Mouse (Mus musculus) naive thymus-derived CD4-positive, alpha-beta T cell, adult 2 months (primary cell): ENCODE results near the gene Bcat1.

ENCODE experiments used
- DNase-seq: peaks from one replicate; pipeline ENCODE4 v3.0.0-alpha.2; 2011; ENCODE audit warnings: low read depth

Gene Bcat1

DNA sequence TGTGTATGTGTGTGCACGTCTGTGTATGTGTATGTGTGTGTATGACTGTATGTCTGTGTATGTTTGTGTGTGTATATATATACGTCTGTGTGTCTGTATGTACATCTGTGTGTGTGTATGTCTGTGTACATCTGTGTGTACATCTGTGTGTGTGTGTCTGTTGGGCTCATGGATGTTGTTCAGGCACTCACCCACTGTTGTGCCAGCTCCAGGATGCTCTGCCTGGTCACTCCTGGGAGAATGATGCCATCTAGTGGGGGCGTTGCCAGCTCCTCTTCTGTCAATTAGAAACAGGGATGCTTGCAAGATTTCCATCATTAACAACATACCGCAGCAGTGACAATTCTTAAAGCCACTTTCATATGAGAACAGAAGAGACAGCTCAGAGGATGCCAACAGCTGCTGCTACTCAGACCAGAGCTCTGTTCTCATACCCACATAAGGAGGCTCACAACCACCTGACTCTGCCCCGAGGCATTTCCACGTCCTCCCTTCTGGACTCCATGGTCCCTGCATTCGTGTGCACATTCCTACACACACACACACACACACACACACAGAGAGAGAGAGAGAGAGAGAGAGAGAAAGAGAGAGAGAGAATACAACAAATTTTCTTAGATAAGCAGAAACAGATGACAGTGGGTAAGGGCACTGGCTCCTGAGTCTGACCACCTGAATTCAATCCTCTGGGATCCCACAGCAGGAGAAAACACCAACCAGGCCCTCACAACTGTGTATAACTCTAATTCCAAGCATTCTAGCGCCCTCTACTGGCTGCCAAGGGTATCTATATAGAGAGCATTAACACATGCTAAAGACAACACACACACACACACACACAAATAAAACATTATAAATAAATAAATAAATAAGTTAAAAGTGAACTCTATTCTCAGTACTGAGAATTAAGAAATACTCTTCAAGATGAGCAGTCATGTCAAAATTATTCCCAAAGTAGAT lies 65.8 kb downstream of the Bcat1 start:
- DNase-seq: peak; percentile 43

GRCm38 (mm10) chr6:145003459-145003858 lies 72.5 kb downstream of the Bcat1 start:
- no peak for DNase-seq

DNA sequence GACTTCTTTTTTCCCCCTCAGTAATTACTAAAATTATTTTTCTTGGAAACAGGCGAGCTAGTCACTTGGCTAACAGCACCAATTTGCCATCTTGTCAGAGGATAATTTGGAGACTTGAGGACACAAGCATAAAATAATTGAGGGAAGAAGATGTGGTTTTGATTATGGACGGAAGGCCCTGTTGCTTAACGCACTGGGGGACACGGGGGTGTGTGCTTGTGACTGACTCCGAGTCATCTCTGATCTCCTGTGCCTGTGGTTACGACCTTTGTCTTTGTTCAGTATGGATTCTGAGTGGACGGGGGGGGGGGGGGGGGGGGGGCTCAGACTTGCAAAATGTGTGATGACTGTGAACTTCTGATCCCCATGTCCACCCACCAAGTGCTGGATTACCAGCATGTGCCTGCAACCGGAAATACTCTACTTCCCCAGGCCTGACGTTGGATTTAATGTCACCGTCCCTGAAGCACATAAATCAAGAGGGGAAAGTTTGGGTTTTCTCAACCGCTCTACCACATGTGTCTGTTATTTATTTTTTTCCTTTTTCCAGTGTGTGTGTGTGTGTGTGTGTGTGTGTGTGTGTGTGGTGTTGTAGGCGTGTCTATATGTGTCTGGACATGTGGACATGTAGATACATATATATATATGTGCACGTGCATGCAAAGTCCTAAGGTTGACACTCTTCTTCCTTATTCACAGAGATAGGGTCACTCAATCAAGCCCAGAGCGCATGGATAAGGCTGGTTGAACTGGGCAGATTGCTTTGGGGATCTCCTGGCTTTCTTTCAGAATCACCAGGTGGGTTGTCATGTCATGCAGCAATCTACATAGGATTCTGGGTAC lies 73.7 kb downstream of the Bcat1 start:
- DNase-seq: no peak

DNA sequence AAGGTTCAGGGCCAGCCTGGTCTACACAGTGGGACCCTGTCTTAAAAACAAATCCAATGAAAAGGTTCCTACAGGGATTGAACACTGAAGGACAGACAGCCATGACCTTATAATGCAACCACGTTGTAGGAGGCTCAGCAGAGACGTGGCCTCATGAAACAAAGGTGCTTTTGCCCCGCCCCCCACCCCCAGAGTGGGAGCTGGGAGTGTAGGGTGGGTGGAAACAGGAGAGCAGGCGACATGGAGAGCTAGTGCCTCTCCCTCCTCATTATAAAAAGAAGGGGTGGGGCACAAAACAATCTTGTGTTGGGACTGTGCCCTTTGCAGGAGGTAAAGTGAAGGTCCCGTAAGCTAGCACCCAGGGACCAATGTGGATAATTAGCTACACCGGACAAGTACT lies 74.5 kb downstream of the Bcat1 start:
- DNase-seq: no peak

DNA sequence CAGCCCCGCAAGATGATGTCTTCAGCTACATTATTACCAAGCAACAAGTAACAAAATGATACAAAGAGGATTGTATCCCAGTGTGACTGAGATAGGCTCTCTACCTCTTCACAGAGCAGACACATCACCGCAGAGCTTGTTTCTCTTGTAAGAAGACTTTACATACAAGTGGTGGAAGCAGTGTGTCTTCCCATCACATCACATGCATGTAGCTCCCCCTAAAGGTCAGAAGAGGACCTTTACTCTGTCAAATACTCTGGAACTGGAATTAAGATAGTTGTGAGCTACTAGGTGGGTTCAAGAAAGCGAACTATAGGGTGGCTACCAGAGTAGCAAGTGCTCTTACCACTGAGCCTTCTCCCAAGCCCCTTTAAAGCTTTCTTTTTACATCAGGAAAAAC lies 78.8 kb downstream of the Bcat1 start:
- DNase-seq: peak; percentile 58

- no peak for DNase-seq
Measured at GRCm38 (mm10) chr6:144992111-144992510, 83.9 kb downstream of the Bcat1 start.

DNA sequence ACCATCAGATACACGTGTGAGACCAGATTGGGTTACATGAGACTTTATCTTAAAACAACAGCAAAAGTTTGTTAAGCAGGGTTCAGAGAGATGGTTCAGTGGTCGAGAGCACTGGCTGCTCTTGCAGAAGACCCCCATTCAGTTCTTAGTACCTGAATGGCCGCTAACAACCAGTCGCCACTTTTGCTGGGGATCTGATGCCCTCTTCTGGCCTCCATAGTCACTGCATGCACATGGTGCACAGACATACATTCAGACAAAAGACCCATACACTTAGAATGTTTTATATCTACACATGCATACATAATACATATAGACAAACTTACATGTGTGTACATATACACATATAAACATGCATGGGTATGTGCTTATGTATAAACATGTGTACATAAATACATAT lies 86.8 kb downstream of the Bcat1 start:
- DNase-seq: no peak

DNA sequence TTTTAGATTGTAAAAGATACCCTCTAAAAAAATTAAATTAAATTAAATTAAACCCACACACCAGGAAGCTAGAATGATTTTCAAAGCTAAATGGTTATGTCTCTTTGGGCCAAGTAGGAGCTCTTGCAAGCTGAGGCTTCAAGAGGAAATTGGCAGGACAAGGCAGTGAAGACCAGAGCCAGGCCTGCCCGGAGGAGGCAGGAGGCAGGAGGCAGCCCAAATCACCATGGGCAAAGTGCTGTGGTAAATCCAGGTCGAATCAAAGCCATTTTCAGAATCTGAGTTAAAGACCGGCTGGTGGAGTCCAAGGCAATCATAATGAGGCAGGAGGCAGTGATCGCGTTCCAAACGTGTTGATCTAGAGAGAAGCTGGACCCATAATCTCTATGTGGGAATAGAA lies 88.3 kb downstream of the Bcat1 start:
- DNase-seq: no peak

DNA sequence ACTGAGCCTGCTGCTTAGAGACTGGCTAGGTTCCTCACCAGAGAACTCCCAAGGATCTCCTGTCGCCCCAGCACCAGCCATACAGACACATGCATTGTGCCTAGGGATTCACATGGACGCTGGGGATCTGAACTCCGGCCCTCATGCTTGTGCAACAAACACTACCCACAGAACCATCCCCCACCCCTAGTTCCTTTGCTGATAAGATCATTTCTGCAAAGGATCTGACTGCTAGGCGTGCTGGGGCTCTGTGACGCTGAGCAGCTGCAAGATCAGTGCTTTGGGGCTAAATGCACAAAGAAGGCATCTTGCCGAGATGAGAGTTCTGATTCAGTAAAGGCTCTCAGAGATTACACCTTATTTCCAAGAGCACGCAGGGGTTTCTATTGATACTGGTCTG lies 88.8 kb downstream of the Bcat1 start:
- peak; percentile 24 for DNase-seq

GRCm38 (mm10) chr6:144984221-144984620 lies 91.8 kb downstream of the Bcat1 start:
- DNase-seq: no peak

DNA sequence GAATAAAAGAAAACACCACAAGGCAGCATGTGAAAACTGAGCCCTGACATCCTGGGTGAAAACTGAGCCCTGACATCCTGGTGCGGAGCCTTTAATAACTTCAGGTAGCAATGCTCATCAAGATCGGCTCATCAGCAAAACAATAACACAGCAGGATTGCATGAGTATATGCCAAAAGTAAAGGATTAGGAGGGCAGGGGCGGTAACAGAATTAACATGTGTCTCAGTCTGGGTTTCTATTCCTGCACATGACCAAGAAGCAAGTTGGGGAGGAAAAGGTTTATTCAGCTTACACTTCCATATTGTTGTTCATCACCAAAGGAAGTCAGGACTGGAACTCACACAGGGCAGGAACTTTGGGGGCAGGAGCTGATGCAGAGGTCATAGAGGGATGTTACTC lies 93.9 kb downstream of the Bcat1 start:
- no peak for DNase-seq

- no peak for DNase-seq
Measured at GRCm38 (mm10) chr6:144972351-144972750, 103.6 kb downstream of the Bcat1 start.

DNA sequence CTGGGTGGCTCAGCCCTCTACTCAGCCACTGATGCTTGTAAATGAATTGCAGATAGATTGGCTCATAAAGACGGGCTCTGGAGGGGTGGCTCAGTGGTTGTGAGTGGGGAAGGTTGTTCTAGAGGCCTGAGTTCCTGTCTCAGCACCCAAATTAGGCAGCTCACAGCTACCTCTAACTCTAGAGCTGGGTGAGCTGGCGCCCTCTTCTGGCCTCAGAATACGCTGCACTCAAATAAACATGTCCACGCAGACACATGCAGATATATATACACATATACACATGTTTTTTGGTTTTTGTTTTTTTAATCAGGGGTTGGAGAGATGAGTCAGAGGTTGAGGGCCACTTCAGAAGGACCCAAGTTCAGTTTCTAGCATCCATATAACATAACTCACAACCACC lies 105.1 kb downstream of the Bcat1 start:
- no peak for DNase-seq

GRCm38 (mm10) chr6:144967536-144967935 lies 108.4 kb downstream of the Bcat1 start:
- no peak for DNase-seq

DNA sequence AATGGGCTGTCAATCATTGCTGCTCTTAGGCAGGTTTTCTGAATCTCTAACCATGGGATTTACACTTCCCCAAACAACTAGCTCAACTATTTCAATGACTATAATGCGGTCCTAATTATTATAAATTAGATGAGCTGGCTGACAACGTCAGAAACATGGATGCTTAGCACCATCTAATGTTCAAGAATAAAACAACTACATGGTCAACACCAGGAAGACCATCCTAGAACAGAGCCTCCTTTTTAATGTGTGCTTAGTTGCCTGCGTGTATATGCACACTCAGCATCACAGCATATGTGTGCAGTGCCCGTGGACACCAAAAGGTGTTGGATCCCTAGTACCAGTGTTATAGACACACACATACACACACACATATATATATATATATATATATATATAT lies 111.8 kb downstream of the Bcat1 start:
- DNase-seq: no peak

GRCm38 (mm10) chr6:144963156-144963555 lies 112.8 kb downstream of the Bcat1 start:
- DNase-seq: no peak

GRCm38 (mm10) chr6:144962013-144962354 lies 114.0 kb downstream of the Bcat1 start:
- DNase-seq: peak; percentile 45

- peak; percentile 49 for DNase-seq
Measured at GRCm38 (mm10) chr6:144961253-144962012, 114.6 kb downstream of the Bcat1 start.

- no peak for DNase-seq
Measured at GRCm38 (mm10) chr6:144955887-144956547, 120.0 kb downstream of the Bcat1 start.

DNA sequence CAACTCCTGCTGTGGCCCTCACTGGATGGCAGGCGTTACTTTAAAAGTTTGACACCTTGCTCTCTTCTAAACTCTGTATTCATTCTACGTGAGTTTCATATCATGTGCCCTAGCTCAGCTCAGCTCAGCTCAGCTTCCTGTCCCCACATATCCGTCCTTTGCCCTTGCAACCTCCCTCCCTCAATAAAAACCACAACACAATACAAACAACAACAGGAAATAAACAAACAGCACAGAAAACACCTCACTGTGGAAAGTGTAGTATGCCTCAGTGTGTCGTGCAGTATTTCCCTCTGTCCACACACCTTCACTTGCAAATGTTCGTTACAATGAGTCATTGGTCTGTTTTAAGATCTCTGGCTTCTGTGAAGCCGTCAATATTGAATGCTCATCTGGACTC lies 123.1 kb downstream of the Bcat1 start:
- DNase-seq: no peak

- DNase-seq: no peak
Measured at GRCm38 (mm10) chr6:144944435-144945365, 131.3 kb downstream of the Bcat1 start.
